Mouse (Mus musculus): Measurements from ENCODE around the gene C1qtnf3. TPM values are rescaled to one million over a fixed set of nuclear protein-coding genes. Genes with fewer than 3 reads are reported as not detected.

Gene C1qtnf3
- total RNA-seq, 2 experiments from 2014 or later = 1.2 to 1.3 TPM

Other genes with a start within 250 kb of the C1qtnf3 start
- 10 to 100 TPM; 25.9 to 32.3 TPM for gene Rai14, start 237.7 kb upstream of the C1qtnf3 start, total RNA-seq (2021)
- gene Amacr, start 29.4 kb downstream of the C1qtnf3 start, total RNA-seq (2021) = 10 to 100 TPM; 14.4 to 20.0 TPM
- gene Slc45a2, start 48.4 kb downstream of the C1qtnf3 start, total RNA-seq (2021) = not detected
- gene Rxfp3, start 85.7 kb downstream of the C1qtnf3 start, total RNA-seq (2021) = not detected
- gene Adamts12, start 112.5 kb downstream of the C1qtnf3 start, total RNA-seq (2021) = 1 to 10 TPM; 5.8 to 9.1 TPM